Mouse (Mus musculus) liver, embryonic 13.5 days (tissue): ENCODE measurements around the gene Rnh1. TPM values are rescaled to one million over a fixed set of nuclear protein-coding genes. Genes with fewer than 3 reads are reported as not detected.

Experiments used
- ATAC-seq: fragments of 200-750 bp; cut with Nextera tagmentation; 2 replicates; pipeline ENCODE4 v1.8.0; 2017; ENCODE audit warnings: low read depth, mild to moderate bottlenecking, moderate number of reproducible peaks, moderate library complexity
- DNase-seq: peaks from one replicate; pipeline ENCODE4 v3.0.0; 2022
- H3K27ac ChIP-seq: fragments of 300-500 bp; sonication (generic); 2 replicates; pipeline ENCODE4 v1.5.1; 2015; ENCODE audit warnings: moderate library complexity, mild to moderate bottlenecking, inconsistent platforms
- H3K27me3 ChIP-seq: fragments of 300-500 bp; sonication (generic); 2 replicates; pipeline ENCODE4 v1.6.1; 2015; ENCODE audit warnings: mild to moderate bottlenecking, inconsistent platforms
- H3K36me3 ChIP-seq: fragments of 300-500 bp; sonication (generic); 2 replicates; pipeline ENCODE4 v1.6.1; 2015; ENCODE audit warnings: mild to moderate bottlenecking, inconsistent platforms
- H3K4me1 ChIP-seq: fragments of 300-500 bp; sonication (generic); replicated peaks from 2 replicates; pipeline ENCODE4 v1.6.1; 2015; ENCODE audit warnings: inconsistent platforms
- H3K4me2 ChIP-seq: fragments of 300-500 bp; sonication (generic); 2 replicates; pipeline ENCODE4 v1.6.1; 2015; ENCODE audit warnings: inconsistent platforms, mild to moderate bottlenecking, moderate library complexity
- H3K4me3 ChIP-seq: fragments of 300-500 bp; sonication (generic); replicated peaks from 2 replicates; pipeline ENCODE4 v1.5.1; 2015; ENCODE audit warnings: mild to moderate bottlenecking, inconsistent platforms
- H3K9ac ChIP-seq: fragments of 300-500 bp; sonication (generic); 2 replicates; pipeline ENCODE4 v1.6.1; 2015; ENCODE audit warnings: mild to moderate bottlenecking, inconsistent platforms
- H3K9me3 ChIP-seq: fragments of 300-500 bp; sonication (generic); replicated peaks from 2 replicates; pipeline ENCODE4 v1.6.1; 2016; ENCODE audit warnings: inconsistent platforms
- WGBS: fragments of 180-500 bp; shearing (Covaris S2); methylation state at CpG from one replicate; pipeline ENCODE4 v1.1.7; 2015; ENCODE audit not compliant: insufficient replicate concordance; 5-methylcytosine and 5-hydroxymethylcytosine counted together
- polyA plus RNA-seq: library from polyadenylated mRNA; unstranded; fragments of >200 nt; fragmentation: Nextera tagmentation; extraction: Ambion mirVana; gene quantifications from 2 replicates; pipeline ENCODE4 v1.2.1, GENCODE M21; 2015

Rnh1 gene
- polyA plus RNA-seq, 1 experiment from 2014 or later, result 55.0 TPM

DNA sequence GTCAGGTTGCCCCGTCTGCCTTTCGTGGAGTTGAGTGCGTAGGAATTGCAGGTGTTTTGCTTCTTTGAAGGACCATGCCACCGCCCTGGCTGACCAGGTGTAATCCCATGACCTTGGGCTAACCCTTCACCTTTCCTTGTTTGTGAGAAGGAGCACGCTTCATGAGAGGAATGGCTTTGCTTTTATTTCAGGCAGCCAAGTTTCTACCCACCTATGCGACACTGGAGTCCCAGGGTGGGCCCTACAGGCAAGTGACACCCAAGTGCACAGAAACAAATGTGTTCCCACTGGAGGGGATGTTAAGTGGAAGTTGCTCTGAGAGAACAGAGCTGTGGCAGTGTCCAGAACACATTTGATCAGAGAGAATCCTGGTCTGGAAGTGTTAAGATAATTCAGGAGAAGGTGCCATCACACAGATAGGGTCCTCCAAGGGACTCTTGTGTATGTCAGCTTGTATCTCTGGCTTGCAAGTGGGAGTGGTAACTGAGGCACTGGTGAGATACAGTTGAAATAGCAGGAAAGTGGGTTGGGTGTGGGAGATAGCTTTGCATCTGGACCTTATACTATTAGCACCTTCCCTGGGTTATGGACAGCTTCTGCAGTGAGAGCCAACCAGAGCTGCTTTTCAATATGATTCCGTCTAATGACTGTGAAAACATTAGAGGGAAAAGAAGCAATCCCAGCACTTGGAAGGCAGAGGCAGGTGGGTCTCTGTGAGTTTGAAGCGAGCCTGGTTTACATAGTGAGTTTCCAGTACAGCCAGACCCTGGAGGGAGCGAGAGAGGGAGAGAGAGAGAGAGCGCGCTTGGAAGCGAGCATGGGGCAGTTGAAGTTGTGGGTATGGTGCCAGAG is 40.5 kb downstream of the Rnh1 start:
- WGBS, result 23% methylated on average over 12 of the region's 12 CpGs
- peak; percentile 86 for DNase-seq
- Histone ChIP-seq H3K36me3 (peaks cover 36% of the 10 kb centered on the region), H3K4me1 (peaks cover 92% of the 10 kb centered on the region), H3K27ac (peak overlapping the region; percentile 100), H3K9ac (peak overlapping the region; percentile 99), H3K27me3 (no peaks in the 10 kb centered on the region), H3K4me2 (peak overlapping the region; percentile 89), H3K9me3 (no peaks in the 10 kb centered on the region), H3K4me3 (peak overlapping the region; percentile 95)
- peak; percentile 86 for ATAC-seq

- WGBS, result under 1% methylated on average over 59 of the region's 59 CpGs
- peak; percentile 85 for ATAC-seq
- H3K9ac ChIP-seq, result peak overlapping the region; percentile 99
- DNase-seq, result peak; percentile 94
- peak overlapping the region; percentile 95 for H3K4me3 ChIP-seq
- H3K9me3 ChIP-seq, result no peaks in the 10 kb centered on the region
- H3K27ac ChIP-seq, result peak overlapping the region; percentile 100
- no peaks in the 10 kb centered on the region for H3K27me3 ChIP-seq
- H3K36me3 ChIP-seq, result peaks cover 27% of the 10 kb centered on the region
- H3K4me2 ChIP-seq, result peak overlapping the region; percentile 89
- peaks cover 92% of the 10 kb centered on the region for H3K4me1 ChIP-seq
These were observed 41.4 kb downstream of the Rnh1 start for GRCm38 (mm10) chr7:141131024-141131820.

DNA sequence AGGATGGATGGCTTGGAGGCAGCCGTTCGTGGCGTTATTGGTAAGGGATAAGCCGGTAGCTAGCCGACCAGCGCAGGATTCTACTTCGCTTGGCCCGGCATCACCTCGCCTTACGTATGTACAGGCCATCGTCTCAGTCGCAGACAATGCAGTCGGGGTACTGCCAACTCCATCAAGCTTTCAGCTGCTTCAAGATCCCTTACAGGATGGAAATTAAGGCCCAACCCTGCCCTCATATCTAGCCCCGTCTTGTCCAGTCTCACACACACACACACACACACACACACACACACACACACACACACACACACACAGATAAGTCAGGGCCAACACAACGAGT is 49.2 kb downstream of the Rnh1 start:
- H3K27me3 ChIP-seq, result no peaks in the 10 kb centered on the region
- H3K36me3 ChIP-seq, result no peaks in the 10 kb centered on the region
- peaks cover 91% of the 10 kb centered on the region for H3K4me1 ChIP-seq
- peak overlapping the region; percentile 65 for H3K4me3 ChIP-seq
- peak overlapping the region; percentile 76 for H3K9ac ChIP-seq
- peak overlapping the region; percentile 88 for H3K27ac ChIP-seq
- H3K4me2 ChIP-seq, result peak overlapping the region; percentile 77
- no peaks in the 10 kb centered on the region for H3K9me3 ChIP-seq
- 2% methylated on average over 15 of the region's 15 CpGs for WGBS
- peak; percentile 2; the same call in 1 of the 2 replicates for ATAC-seq
- no peak for DNase-seq

GRCm38 (mm10) chr7:141122689-141123516 is 49.8 kb downstream of the Rnh1 start:
- H3K4me1 ChIP-seq, result peaks cover 91% of the 10 kb centered on the region
- no peaks in the 10 kb centered on the region for H3K27me3 ChIP-seq
- H3K4me3 ChIP-seq, result peak overlapping the region; percentile 65
- no peaks in the 10 kb centered on the region for H3K36me3 ChIP-seq
- peak overlapping the region; percentile 77 for H3K4me2 ChIP-seq
- ATAC-seq (peak; percentile 98), DNase-seq (peak; percentile 98)
- H3K9me3 ChIP-seq, result no peaks in the 10 kb centered on the region
- under 1% methylated on average over 29 of the region's 29 CpGs for WGBS
- peak overlapping the region; percentile 76 for H3K9ac ChIP-seq
- H3K27ac ChIP-seq, result peak overlapping the region; percentile 88

DNA sequence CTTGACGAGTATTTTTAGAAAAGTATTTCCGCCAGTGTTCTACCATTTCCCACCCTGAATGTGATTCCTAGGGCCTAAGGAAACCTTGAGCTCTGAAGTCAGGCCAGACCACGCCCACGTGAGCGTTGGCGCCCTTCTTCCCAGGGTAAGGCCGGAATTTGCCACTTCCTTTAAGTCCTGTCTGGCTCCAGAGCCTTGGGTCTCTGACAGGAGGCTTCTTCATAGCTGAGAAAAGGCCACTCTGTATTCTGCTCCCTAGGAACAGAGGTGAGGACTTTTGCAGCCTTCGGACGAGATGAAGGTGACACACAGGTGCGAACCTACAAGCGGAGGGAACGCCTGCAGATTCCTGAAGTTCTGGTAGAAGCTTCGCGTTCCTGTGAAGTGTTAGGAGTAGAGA is 50.4 kb downstream of the Rnh1 start, which contains the start of gene Ptdss2:
Gene Ptdss2, plus strand, starts transcription at position 138 of the 400 bp plus-strand sequence.
- H3K4me1 ChIP-seq, result peaks cover 90% of the 10 kb centered on the region
- H3K27me3 ChIP-seq, result peaks cover 3% of the 10 kb centered on the region; the same call in 1 of the 2 replicates
- H3K4me3 ChIP-seq, result peak within 1 kb of the TSS; percentile 65
- no peak for ATAC-seq
- DNase-seq, result no peak
- 25% methylated on average over 14 of the region's 14 CpGs for WGBS
- H3K4me2 ChIP-seq, result peak within 1 kb of the TSS; percentile 77
- no peaks in the 10 kb centered on the region for H3K9me3 ChIP-seq
- no peaks in the 10 kb centered on the region for H3K36me3 ChIP-seq
- H3K9ac ChIP-seq, result peak within 1 kb of the TSS; percentile 76
- peak within 1 kb of the TSS; percentile 88 for H3K27ac ChIP-seq

GRCm38 (mm10) chr7:141121051-141121531 is 51.6 kb downstream of the Rnh1 start:
- Histone ChIP-seq H3K36me3 (no peaks in the 10 kb centered on the region), H3K27ac (peak overlapping the region; percentile 81), H3K27me3 (peaks cover 5% of the 10 kb centered on the region; the same call in 1 of the 2 replicates), H3K4me2 (no peak overlapping the region), H3K4me1 (peaks cover 80% of the 10 kb centered on the region), H3K4me3 (no peak overlapping the region), H3K9me3 (no peaks in the 10 kb centered on the region), H3K9ac (no peak overlapping the region)
- 70% methylated on average over 5 of the region's 5 CpGs for WGBS
- DNase-seq, result no peak
- ATAC-seq, result no peak

DNA sequence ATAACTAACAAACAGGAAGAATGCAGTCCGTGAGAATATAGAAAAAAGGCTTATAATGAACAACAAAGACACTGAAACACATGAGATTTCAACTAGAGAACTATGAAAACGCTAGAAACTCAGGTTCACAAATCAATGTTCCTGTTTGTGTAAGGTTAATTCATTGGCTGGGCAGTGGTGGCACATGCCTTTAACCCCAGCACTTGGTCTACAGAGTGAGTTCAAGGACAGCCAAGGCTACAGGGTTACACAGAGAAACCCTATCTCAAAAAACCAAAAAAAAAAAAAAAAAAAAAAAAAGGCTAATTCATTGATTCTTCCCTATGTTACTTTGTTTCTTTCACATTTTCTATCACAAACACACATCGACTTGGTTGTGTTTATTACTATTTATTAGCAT is 52.1 kb downstream of the Rnh1 start:
- H3K9me3 ChIP-seq, result no peaks in the 10 kb centered on the region
- peaks cover 75% of the 10 kb centered on the region for H3K4me1 ChIP-seq
- H3K36me3 ChIP-seq, result no peaks in the 10 kb centered on the region
- ATAC-seq (no peak), DNase-seq (no peak)
- peaks cover 5% of the 10 kb centered on the region; the same call in 1 of the 2 replicates for H3K27me3 ChIP-seq
- peak overlapping the region; percentile 81 for H3K27ac ChIP-seq
- no peak overlapping the region for H3K4me3 ChIP-seq
- no peak overlapping the region for H3K4me2 ChIP-seq
- no peak overlapping the region for H3K9ac ChIP-seq
- 72% methylated on average over 3 of the region's 3 CpGs for whole genome bisulfite sequencing

- H3K4me3 ChIP-seq, result no peak overlapping the region
- no peaks in the 10 kb centered on the region for H3K9me3 ChIP-seq
- peak overlapping the region; percentile 81; the same call in 1 of the 2 replicates for H3K27ac ChIP-seq
- no peaks in the 10 kb centered on the region for H3K36me3 ChIP-seq
- no peak for DNase-seq
- ATAC-seq, result no peak
- H3K9ac ChIP-seq, result peak overlapping the region; percentile 44
- 42% methylated on average over 3 of the region's 3 CpGs for WGBS
- H3K4me2 ChIP-seq, result no peak overlapping the region
- peaks cover 64% of the 10 kb centered on the region for H3K4me1 ChIP-seq
- peaks cover 12% of the 10 kb centered on the region; the same call in 1 of the 2 replicates for H3K27me3 ChIP-seq
These were observed 53.2 kb downstream of the Rnh1 start for GRCm38 (mm10) chr7:141119487-141119886.

DNA sequence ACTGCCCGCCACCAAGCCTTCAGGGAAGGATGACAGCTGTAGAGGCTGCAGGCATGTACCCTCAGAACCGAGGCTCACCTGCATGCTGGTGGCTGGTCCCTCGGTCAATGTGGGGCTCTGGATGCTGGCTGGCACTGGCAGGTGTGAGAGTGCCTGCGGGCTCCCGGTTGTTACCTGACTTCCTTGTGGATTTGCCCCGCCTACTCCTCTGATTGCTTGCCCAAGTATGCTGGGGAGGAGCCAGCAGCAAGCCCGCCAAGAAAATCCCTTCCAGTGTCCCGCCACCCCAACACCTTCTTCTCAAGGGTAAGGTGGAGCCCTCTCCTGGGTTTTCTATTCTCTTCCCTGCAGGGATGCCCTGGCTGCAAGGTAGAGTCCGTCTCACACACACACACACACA is 55.0 kb downstream of the Rnh1 start, which contains the start of gene Ano9:
Gene Ano9, minus strand, starts transcription at position 171 of the 400 bp plus-strand sequence.
- 41% methylated on average over 9 of the region's 9 CpGs for WGBS
- no peak for ATAC-seq
- Histone ChIP-seq H3K9ac (peak within 1 kb of the TSS; percentile 11; the same call in 1 of the 2 replicates), H3K27ac (no peak within 1 kb of the TSS), H3K27me3 (peaks cover 12% of the 10 kb centered on the region; the same call in 1 of the 2 replicates), H3K4me1 (peaks cover 52% of the 10 kb centered on the region), H3K4me3 (no peak within 1 kb of the TSS), H3K4me2 (no peak within 1 kb of the TSS), H3K9me3 (no peaks in the 10 kb centered on the region), H3K36me3 (no peaks in the 10 kb centered on the region)
- no peak for DNase-seq

GRCm38 (mm10) chr7:141115874-141116273 is 56.8 kb downstream of the Rnh1 start:
- DNase-seq, result no peak

More at GRCm38 (mm10) chr7:141115874-141116273, 56.8 kb downstream of the Rnh1 start:
- WGBS, result 71% methylated on average over 9 of the region's 9 CpGs
- Histone ChIP-seq H3K4me3 (no peak overlapping the region), H3K4me1 (peaks cover 36% of the 10 kb centered on the region), H3K4me2 (no peak overlapping the region), H3K9ac (no peak overlapping the region), H3K9me3 (no peaks in the 10 kb centered on the region), H3K27ac (no peak overlapping the region), H3K27me3 (peaks cover 12% of the 10 kb centered on the region; the same call in 1 of the 2 replicates), H3K36me3 (no peaks in the 10 kb centered on the region)
- ATAC-seq, result no peak
